14 mouse cellular contexts compared by ENCODE assay signal in the genomic region with DNA sequence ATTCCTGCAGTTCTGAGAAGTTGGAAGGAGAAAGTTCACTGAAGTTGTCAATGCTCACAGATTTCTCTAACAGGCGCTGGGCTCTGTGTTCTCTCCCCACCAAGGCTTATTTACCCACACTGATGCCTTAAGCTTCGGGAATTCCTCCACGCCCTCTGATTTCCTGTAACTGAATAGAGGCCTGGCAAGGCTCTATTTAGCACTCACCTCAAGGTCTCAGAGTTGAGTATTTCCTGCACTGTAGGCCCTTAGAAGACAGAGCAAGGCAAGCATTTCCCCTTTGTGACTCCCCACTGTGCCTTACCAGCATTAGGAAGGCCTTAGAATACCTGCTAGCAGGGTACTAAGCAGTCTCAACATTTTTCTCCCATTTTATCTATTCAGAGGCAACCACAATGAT. TPM values are rescaled to one million over a fixed set of nuclear protein-coding genes. Genes with fewer than 3 reads are reported as not detected.
DNase-seq lines count a peak whose midpoint lies in the region; ATAC-seq and TF ChIP-seq lines count a peak whose summit lies in the region.
"Had no signal": no experiment of that assay in that cellular context is flagged by ENCODE, and none has a peak within 500 bp of the region (broad histone marks: within the 10 kb centered on the region; RNA-seq: fewer than 3 reads in every experiment).

No protein-coding gene starts in this region.

- no peak for TF ChIP-seq EP300 in heart, adult 2 months (IDR thresholded peaks at IDR 0.05; ENCODE audit: insufficient read depth, low read depth, low read length)
- peak; percentile 25; the same call in 1 of the 2 replicates for TF ChIP-seq EP300 in ES-Bruce4 (IDR thresholded peaks at IDR 0.05; ENCODE audit: insufficient read depth, low read depth, low read length)

- peak; percentile 28; the same call in 1 of the 2 replicates for TF ChIP-seq POLR2A in heart, adult 2 months (IDR thresholded peaks at IDR 0.05; ENCODE audit: insufficient read depth, low read depth, low read length)
- no peak for TF ChIP-seq POLR2A in ES-Bruce4 (IDR thresholded peaks at IDR 0.05; ENCODE audit: insufficient read depth, low read length)

- no peak overlapping the region for H3K9ac ChIP-seq in heart, adult 2 months (ENCODE audit: low read depth, low read length)
- no peak overlapping the region for H3K9ac ChIP-seq in limb, embryonic 12.5 days (replicated peaks)
- peak overlapping the region; percentile 40; the same call in 1 of the 2 replicates for H3K9ac ChIP-seq in ES-Bruce4 (ENCODE audit: low read depth, poor library complexity, severe bottlenecking)
- H3K9ac ChIP-seq: forebrain, embryonic 13.5 days had no signal

- H3K36me3 ChIP-seq in heart, adult 2 months (ENCODE audit: control insufficient read depth, insufficient read depth, low read length): peaks cover 15% of the 10 kb centered on the region
- no peaks in the 10 kb centered on the region for H3K36me3 ChIP-seq in limb, embryonic 12.5 days
- no peaks in the 10 kb centered on the region for H3K36me3 ChIP-seq in limb, embryonic 10.5 days
- no peaks in the 10 kb centered on the region for H3K36me3 ChIP-seq in ES-Bruce4 (ENCODE audit: control insufficient read depth, insufficient read depth, low read length, poor library complexity, severe bottlenecking)

- intact Hi-C loops in heart, adult 2 months (cut with DNase I): no loop called here
- intact Hi-C loops in heart, postnatal 36 days (cut with DNase I): loop anchor here (5.0 kb wide), 1 partner anchor 314 kb away; no protein-coding TSS in a partner anchor

- ATAC-seq in limb, embryonic 12.5 days (ENCODE audit: insufficient number of reproducible peaks, insufficient read depth, low FRiP score, low TSS enrichment, low read depth): no peak
- ATAC-seq in granulocyte monocyte progenitor cell, adult 5-6 weeks (replicated peaks; ENCODE audit: poor library complexity, severe bottlenecking): no peak
- ATAC-seq: forebrain, embryonic 13.5 days; inflammation-experienced regulatory T-cells, adult 6 months had no signal

- no peak overlapping the region for H3K4me3 ChIP-seq in heart, adult 2 months
- no peak overlapping the region for H3K4me3 ChIP-seq in limb, embryonic 12.5 days (replicated peaks)
- H3K4me3 ChIP-seq in limb, embryonic 10.5 days: no peak overlapping the region
- no peak overlapping the region for H3K4me3 ChIP-seq in ES-Bruce4 (ENCODE audit: low read depth, low read length)
- H3K4me3 ChIP-seq: forebrain, embryonic 13.5 days had no signal

- peaks cover 7% of the 10 kb centered on the region for H3K4me1 ChIP-seq in heart, adult 2 months (ENCODE audit: control insufficient read depth, insufficient read depth, low read length)
- H3K4me1 ChIP-seq in limb, embryonic 12.5 days (replicated peaks): peaks cover 15% of the 10 kb centered on the region; the same call in 1 of the 2 replicates
- peaks cover 38% of the 10 kb centered on the region for H3K4me1 ChIP-seq in limb, embryonic 10.5 days
- H3K4me1 ChIP-seq in ES-Bruce4 (ENCODE audit: control insufficient read depth, insufficient read depth, low read length): no peaks in the 10 kb centered on the region

- H3K27me3 ChIP-seq in heart, adult 2 months (ENCODE audit: control insufficient read depth, insufficient read depth, low read length): no peaks in the 10 kb centered on the region
- H3K27me3 ChIP-seq in limb, embryonic 12.5 days: peaks cover 5% of the 10 kb centered on the region; the same call in 1 of the 2 replicates
- 0 out of 2 replicates have a peak, but pooled peaks cover 6% of the 10 kb centered on the region for H3K27me3 ChIP-seq in limb, embryonic 10.5 days (ENCODE audit: low read depth, poor library complexity, severe bottlenecking)
- H3K27me3 ChIP-seq in ES-Bruce4 (ENCODE audit: control insufficient read depth, insufficient read depth, low read length, poor library complexity, severe bottlenecking): no peaks in the 10 kb centered on the region
- H3K27me3 ChIP-seq: forebrain, embryonic 13.5 days had no signal

- peaks cover 2% of the 10 kb centered on the region; the same call in 1 of the 2 replicates for H3K79me2 ChIP-seq in heart, adult 2 months (replicated peaks; ENCODE audit: control insufficient read depth, insufficient read depth, low read length)

- peak overlapping the region; percentile 74 for H3K27ac ChIP-seq in heart, adult 2 months
- 0 out of 2 replicates have a peak overlapping the region, but pooled peaks have one; percentile 31 for H3K27ac ChIP-seq in limb, embryonic 12.5 days
- no peak overlapping the region; the same call in 1 of the 2 replicates for H3K27ac ChIP-seq in limb, embryonic 10.5 days
- H3K27ac ChIP-seq in ES-Bruce4 (ENCODE audit: insufficient read depth, low read length): peak overlapping the region; percentile 94
- H3K27ac ChIP-seq: forebrain, embryonic 13.5 days had no signal

- no peaks in the 10 kb centered on the region for H3K9me3 ChIP-seq in limb, embryonic 12.5 days
- H3K9me3 ChIP-seq in limb, embryonic 10.5 days (replicated peaks): no peaks in the 10 kb centered on the region
- no peaks in the 10 kb centered on the region for H3K9me3 ChIP-seq in ES-Bruce4 (replicated peaks; ENCODE audit: control insufficient read depth, insufficient read depth, low read length, poor library complexity, severe bottlenecking)
- H3K9me3 ChIP-seq: forebrain, embryonic 13.5 days had no signal

- TF ChIP-seq CTCF in heart, adult 2 months (IDR thresholded peaks at IDR 0.05): no peak
- no peak for TF ChIP-seq CTCF in ES-Bruce4 (IDR thresholded peaks at IDR 0.05; ENCODE audit: low read depth, low read length)

- no peak for DNase-seq in heart, adult 2 months
- DNase-seq in heart, postnatal 36 days: no peak
- no peak for DNase-seq in limb, embryonic 10.5 days (ENCODE audit: low spot score)
- DNase-seq in lung, postnatal 36 days: peak; percentile 59
- no peak for DNase-seq in layer of hippocampus, postnatal 36 days
- DNase-seq: gastrocnemius, postnatal 25 days; thymus, postnatal 36 days had no signal

- H3K4me2 ChIP-seq in limb, embryonic 12.5 days: no peak overlapping the region
- H3K4me2 ChIP-seq: forebrain, embryonic 13.5 days had no signal

- WGBS in heart, adult 2 months: 40% methylated on average over 3 of the region's 3 CpGs
- 46% methylated on average over 3 of the region's 3 CpGs for WGBS in limb, embryonic 12.5 days
- 48% methylated on average over 3 of the region's 3 CpGs for whole genome bisulfite sequencing in limb, embryonic 10.5 days

RNA-seq across cellular contexts. Expression of a gene that starts 2.1 kb away (rescaled TPM):
- 100 to 1,000 TPM; 122 to 138 TPM for total RNA-seq in heart, adult 2 months (2021)
- 97.8 and 147 TPM in 2 replicates for polyA plus RNA-seq in heart, adult 2 months (2012; rRNA removed)
- total RNA-seq in heart, postnatal 36 days (2021): 100 to 1,000 TPM; 120 to 128 TPM
- polyA plus RNA-seq in limb, embryonic 12.5 days (2016; fragmentation: Nextera tagmentation; extraction: Ambion mirVana): 45.0 and 47.7 TPM in 2 replicates
- polyA plus RNA-seq in limb, embryonic 10.5 days (2016; fragmentation: Nextera tagmentation; extraction: Ambion mirVana): 24.0 and 27.5 TPM in 2 replicates
- 51.2 and 58.0 TPM in 2 replicates for polyA plus RNA-seq in ES-Bruce4 (2011; ENCODE audit: insufficient read depth, insufficient read length, low read depth, missing spikeins)
- total RNA-seq in granulocyte monocyte progenitor cell, adult 5-6 weeks (2014; fragmentation: Nextera tagmentation): 40.8 and 51.9 TPM in 2 replicates
- 62.5 and 68.2 TPM in 2 replicates for total RNA-seq in granulocyte monocyte progenitor cell, adult 5-6 weeks (2017)
- 100 to 1,000 TPM; 183 to 191 TPM for total RNA-seq in layer of hippocampus, postnatal 36 days (2021)

RNA-seq across cellular contexts. Expression of a gene that starts 3.0 kb away (rescaled TPM):
- total RNA-seq in heart, adult 2 months (2021): 10 to 100 TPM; 55.2 to 59.3 TPM
- 20.0 and 46.9 TPM in 2 replicates for polyA plus RNA-seq in heart, adult 2 months (2012; rRNA removed)
- total RNA-seq in heart, postnatal 36 days (2021): 10 to 100 TPM; 53.0 to 61.3 TPM
- polyA plus RNA-seq in limb, embryonic 12.5 days (2016; fragmentation: Nextera tagmentation; extraction: Ambion mirVana): 96.6 and 99.4 TPM in 2 replicates
- 85.0 and 96.2 TPM in 2 replicates for polyA plus RNA-seq in limb, embryonic 10.5 days (2016; fragmentation: Nextera tagmentation; extraction: Ambion mirVana)
- polyA plus RNA-seq in ES-Bruce4 (2011; ENCODE audit: insufficient read depth, insufficient read length, low read depth, missing spikeins): 125 and 136 TPM in 2 replicates
- 35.8 and 36.8 TPM in 2 replicates for total RNA-seq in granulocyte monocyte progenitor cell, adult 5-6 weeks (2014; fragmentation: Nextera tagmentation)
- 54.7 and 64.6 TPM in 2 replicates for total RNA-seq in granulocyte monocyte progenitor cell, adult 5-6 weeks (2017)
- 10 to 100 TPM; 72.2 to 78.4 TPM for total RNA-seq in layer of hippocampus, postnatal 36 days (2021)

RNA-seq across cellular contexts. Expression of a gene that starts 29.5 kb away (rescaled TPM):
- 10 to 100 TPM; 35.7 to 43.6 TPM for total RNA-seq in heart, adult 2 months (2021)
- polyA plus RNA-seq in heart, adult 2 months (2012; rRNA removed): 2.7 and 4.8 TPM in 2 replicates
- total RNA-seq in heart, postnatal 36 days (2021): 10 to 100 TPM; 38.5 to 39.7 TPM
- 32.0 and 38.3 TPM in 2 replicates for polyA plus RNA-seq in limb, embryonic 12.5 days (2016; fragmentation: Nextera tagmentation; extraction: Ambion mirVana)
- 20.9 and 27.8 TPM in 2 replicates for polyA plus RNA-seq in limb, embryonic 10.5 days (2016; fragmentation: Nextera tagmentation; extraction: Ambion mirVana)
- 39.0 and 52.4 TPM in 2 replicates for polyA plus RNA-seq in ES-Bruce4 (2011; ENCODE audit: insufficient read depth, insufficient read length, low read depth, missing spikeins)
- total RNA-seq in granulocyte monocyte progenitor cell, adult 5-6 weeks (2014; fragmentation: Nextera tagmentation): 14.3 and 20.2 TPM in 2 replicates
- 72.7 and 108 TPM in 2 replicates for total RNA-seq in granulocyte monocyte progenitor cell, adult 5-6 weeks (2017)
- 10 to 100 TPM; 51.4 to 52.3 TPM for total RNA-seq in layer of hippocampus, postnatal 36 days (2021)

RNA-seq across cellular contexts. Expression of a gene that starts 44.2 kb away (rescaled TPM):
- 10 to 100 TPM; 50.1 to 63.0 TPM for total RNA-seq in heart, adult 2 months (2021)
- polyA plus RNA-seq in heart, adult 2 months (2012; rRNA removed): 26.3 and 40.0 TPM in 2 replicates
- 10 to 100 TPM; 57.6 to 64.6 TPM for total RNA-seq in heart, postnatal 36 days (2021)
- 4.6 and 5.5 TPM in 2 replicates for polyA plus RNA-seq in limb, embryonic 12.5 days (2016; fragmentation: Nextera tagmentation; extraction: Ambion mirVana)
- polyA plus RNA-seq in limb, embryonic 10.5 days (2016; fragmentation: Nextera tagmentation; extraction: Ambion mirVana): 0.13 TPM in 1 of 2 replicates, not detected in the other
- not detected in 2 replicates for polyA plus RNA-seq in ES-Bruce4 (2011; ENCODE audit: insufficient read depth, insufficient read length, low read depth, missing spikeins)
- not detected in 2 replicates for total RNA-seq in granulocyte monocyte progenitor cell, adult 5-6 weeks (2014; fragmentation: Nextera tagmentation)
- not detected in 2 replicates for total RNA-seq in granulocyte monocyte progenitor cell, adult 5-6 weeks (2017)
- total RNA-seq in layer of hippocampus, postnatal 36 days (2021): not detected
- total RNA-seq: left cerebral cortex, postnatal 25 days; megakaryocyte, adult 5-6 weeks had no signal
- polyA plus RNA-seq: forebrain, embryonic 13.5 days had no signal

RNA-seq across cellular contexts. Expression of a gene that starts 59.4 kb away (rescaled TPM):
- 10 to 100 TPM; 12.5 to 16.1 TPM for total RNA-seq in heart, adult 2 months (2021)
- polyA plus RNA-seq in heart, adult 2 months (2012; rRNA removed): 8.7 and 13.5 TPM in 2 replicates
- total RNA-seq in heart, postnatal 36 days (2021): 10 to 100 TPM; 14.5 to 17.0 TPM
- polyA plus RNA-seq in limb, embryonic 12.5 days (2016; fragmentation: Nextera tagmentation; extraction: Ambion mirVana): 13.3 and 14.7 TPM in 2 replicates
- polyA plus RNA-seq in limb, embryonic 10.5 days (2016; fragmentation: Nextera tagmentation; extraction: Ambion mirVana): 20.8 and 22.0 TPM in 2 replicates
- polyA plus RNA-seq in ES-Bruce4 (2011; ENCODE audit: insufficient read depth, insufficient read length, low read depth, missing spikeins): 28.2 and 37.9 TPM in 2 replicates
- total RNA-seq in granulocyte monocyte progenitor cell, adult 5-6 weeks (2014; fragmentation: Nextera tagmentation): 1.7 and 1.9 TPM in 2 replicates
- 2.4 and 4.5 TPM in 2 replicates for total RNA-seq in granulocyte monocyte progenitor cell, adult 5-6 weeks (2017)
- 10 to 100 TPM; 17.1 to 22.5 TPM for total RNA-seq in layer of hippocampus, postnatal 36 days (2021)
